Mouse (Mus musculus): ENCODE measurements around the gene Adam12.

DNA sequence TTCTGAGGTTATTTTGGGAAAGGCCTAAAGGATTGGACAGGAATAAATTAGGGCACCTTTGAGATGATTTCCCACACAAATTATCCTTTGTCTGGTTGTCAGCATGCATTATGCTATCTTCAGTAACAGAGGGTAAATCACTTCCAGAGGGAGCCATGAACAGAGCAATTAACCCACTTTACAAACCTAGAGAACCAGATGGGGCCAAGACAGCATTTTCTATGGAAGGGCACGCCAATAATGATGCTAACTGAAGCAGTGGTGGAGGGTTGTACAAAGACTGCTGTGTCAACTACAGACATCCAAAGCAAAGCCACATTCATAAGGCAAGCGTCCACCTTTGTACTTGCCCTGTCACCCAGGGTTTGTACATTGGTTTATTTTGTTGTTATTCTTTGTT, 99.6 kb downstream of the Adam12 start:
- no peak for TF ChIP-seq CTCF (IDR thresholded peaks at IDR 0.05; ENCODE audit: low read depth)
- TF ChIP-seq EP300 (optimal IDR thresholded peaks at IDR 0.05), result no peak

All from stomach, postnatal 0 days (tissue).